25 mouse cellular contexts compared by ENCODE assay signal in the genomic region with DNA sequence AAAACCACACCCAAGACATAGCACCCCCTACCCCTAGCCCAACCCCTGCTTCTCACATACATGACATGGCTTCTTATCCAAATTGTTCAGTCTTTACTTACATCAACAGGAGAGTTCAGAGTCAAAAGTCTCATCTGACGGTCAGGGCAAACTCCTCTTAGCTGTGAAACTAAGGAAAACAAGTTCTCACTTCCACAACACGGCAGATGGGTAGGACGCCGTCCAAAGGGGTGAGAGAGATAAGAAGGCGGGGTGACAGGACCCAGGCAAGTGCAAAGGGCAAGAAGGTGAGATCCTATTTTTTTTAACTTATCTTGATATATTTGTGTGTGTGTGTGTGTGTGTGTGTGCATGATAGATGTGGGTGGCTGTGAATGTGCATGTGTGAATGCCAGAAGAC. TPM values are rescaled to one million over a fixed set of nuclear protein-coding genes. Genes with fewer than 3 reads are reported as not detected.
DNase-seq lines count a peak whose midpoint lies in the region; ATAC-seq lines count a peak whose summit lies in the region.
"Had no signal": no experiment of that assay in that cellular context is flagged by ENCODE, and none has a peak within 500 bp of the region (broad histone marks: within the 10 kb centered on the region; RNA-seq: fewer than 3 reads in every experiment).

No protein-coding gene starts in this region.

- H3K4me1 ChIP-seq in heart, embryonic 11.5 days (ENCODE audit: control insufficient read depth, insufficient read depth, low read length), result peaks cover 2% of the 10 kb centered on the region
- H3K4me1 ChIP-seq in heart, embryonic 10.5 days, result peaks cover 23% of the 10 kb centered on the region
- peaks cover 42% of the 10 kb centered on the region for H3K4me1 ChIP-seq in liver, embryonic 13.5 days (replicated peaks)
- H3K4me1 ChIP-seq in forebrain, embryonic 14.5 days (ENCODE audit: control insufficient read depth, insufficient read depth, low read length), result no peaks in the 10 kb centered on the region
- H3K4me1 ChIP-seq: heart, embryonic 15.5 days; lung, embryonic 15.5 days had no signal

- no peaks in the 10 kb centered on the region for H3K36me3 ChIP-seq in heart, embryonic 11.5 days (ENCODE audit: control insufficient read depth, insufficient read depth, low read length)
- no peaks in the 10 kb centered on the region for H3K36me3 ChIP-seq in heart, embryonic 10.5 days
- no peaks in the 10 kb centered on the region for H3K36me3 ChIP-seq in liver, embryonic 13.5 days
- H3K36me3 ChIP-seq in forebrain, embryonic 14.5 days (ENCODE audit: control insufficient read depth, insufficient read depth, low read length), result no peaks in the 10 kb centered on the region
- H3K36me3 ChIP-seq: embryonic facial prominence, embryonic 13.5 days; forebrain, embryonic 10.5 days; heart, embryonic 15.5 days; hindbrain, embryonic 10.5 days; limb, embryonic 12.5 days; lung, embryonic 15.5 days; midbrain, embryonic 10.5 days had no signal

- peak overlapping the region; percentile 31 for H3K4me2 ChIP-seq in heart, embryonic 11.5 days
- H3K4me2 ChIP-seq in liver, embryonic 13.5 days, result peak overlapping the region; percentile 69
- no peak overlapping the region for H3K4me2 ChIP-seq in forebrain, embryonic 14.5 days (ENCODE audit: low read length)
- H3K4me2 ChIP-seq: embryonic facial prominence, embryonic 13.5 days; heart, embryonic 15.5 days; limb, embryonic 12.5 days; lung, embryonic 15.5 days had no signal

- intact Hi-C loops in gastrocnemius, postnatal 36 days (cut with DNase I), result no loop called here

- H3K27me3 ChIP-seq in heart, embryonic 11.5 days (ENCODE audit: control insufficient read depth, insufficient read depth, low read length), result no peaks in the 10 kb centered on the region
- H3K27me3 ChIP-seq in heart, embryonic 10.5 days (ENCODE audit: insufficient read depth, poor library complexity, severe bottlenecking), result no peaks in the 10 kb centered on the region
- H3K27me3 ChIP-seq in liver, embryonic 13.5 days, result no peaks in the 10 kb centered on the region; the same call in 1 of the 2 replicates
- no peaks in the 10 kb centered on the region for H3K27me3 ChIP-seq in forebrain, embryonic 14.5 days (replicated peaks; ENCODE audit: control insufficient read depth, insufficient read depth, low read length)
- H3K27me3 ChIP-seq: embryonic facial prominence, embryonic 13.5 days; heart, embryonic 15.5 days; limb, embryonic 12.5 days; lung, embryonic 15.5 days; Patski had no signal

- WGBS in heart, embryonic 11.5 days (ENCODE audit: insufficient replicate concordance), result 59% methylated on average over 5 of the region's 5 CpGs
- WGBS in heart, embryonic 10.5 days, result 62% methylated on average over 5 of the region's 5 CpGs
- 20% methylated on average over 5 of the region's 5 CpGs for WGBS in liver, embryonic 13.5 days (ENCODE audit: insufficient replicate concordance)
- WGBS in forebrain, embryonic 14.5 days, result 98% methylated on average over 5 of the region's 5 CpGs

- DNase-seq in heart, embryonic 10.5 days (ENCODE audit: low spot score), result no peak
- DNase-seq in kidney, adult 8-10 months, result peak; percentile 33 to 66
- no peak for DNase-seq in kidney, postnatal 4 days
- peak; percentile 46 for DNase-seq in liver, embryonic 13.5 days
- no peak for DNase-seq in lung, postnatal 10 days
- no peak for DNase-seq in gastrocnemius, postnatal 36 days
- no peak for DNase-seq in forebrain, embryonic 14.5 days (ENCODE audit: low spot score)
- DNase-seq: adrenal gland, postnatal 10 days; cerebellum, adult 11 months; cerebellum, postnatal 14 days; gastrocnemius, adult 2 months; retina, postnatal 1 day; right cerebral cortex, postnatal 4 days had no signal

- 0 out of 2 replicates have a peak, but pooled peaks have one; percentile 35 for ATAC-seq in heart, embryonic 11.5 days (replicated peaks; ENCODE audit: insufficient number of reproducible peaks, low FRiP score, low TSS enrichment)
- ATAC-seq in liver, embryonic 13.5 days (ENCODE audit: low read depth), result peak; percentile 63
- ATAC-seq in forebrain, embryonic 14.5 days, result no peak
- ATAC-seq: Patski had no signal

- H3K27ac ChIP-seq in heart, embryonic 11.5 days (ENCODE audit: low read depth, low read length), result peak overlapping the region; percentile 5; the same call in 1 of the 2 replicates
- no peak overlapping the region for H3K27ac ChIP-seq in heart, embryonic 10.5 days
- peak overlapping the region; percentile 88 for H3K27ac ChIP-seq in liver, embryonic 13.5 days
- H3K27ac ChIP-seq in forebrain, embryonic 14.5 days (ENCODE audit: low read depth, low read length), result no peak overlapping the region
- H3K27ac ChIP-seq: embryonic facial prominence, embryonic 13.5 days; forebrain, embryonic 10.5 days; heart, embryonic 15.5 days; limb, embryonic 12.5 days; lung, embryonic 15.5 days; macrophage; midbrain, embryonic 10.5 days had no signal

- peaks cover 5% of the 10 kb centered on the region; the same call in 1 of the 2 replicates for H3K9me3 ChIP-seq in heart, embryonic 11.5 days (replicated peaks; ENCODE audit: control insufficient read depth, low read length)
- H3K9me3 ChIP-seq in heart, embryonic 10.5 days, result no peaks in the 10 kb centered on the region
- H3K9me3 ChIP-seq in liver, embryonic 13.5 days (replicated peaks), result no peaks in the 10 kb centered on the region
- H3K9me3 ChIP-seq in forebrain, embryonic 14.5 days (replicated peaks; ENCODE audit: control insufficient read depth, low read length), result no peaks in the 10 kb centered on the region
- H3K9me3 ChIP-seq: heart, embryonic 15.5 days; lung, embryonic 15.5 days had no signal

- no peak overlapping the region for H3K9ac ChIP-seq in heart, embryonic 11.5 days (ENCODE audit: low read depth, low read length)
- H3K9ac ChIP-seq in liver, embryonic 13.5 days, result peak overlapping the region; percentile 31
- H3K9ac ChIP-seq in forebrain, embryonic 14.5 days (ENCODE audit: low read length), result no peak overlapping the region
- H3K9ac ChIP-seq: embryonic facial prominence, embryonic 13.5 days; heart, embryonic 15.5 days; limb, embryonic 12.5 days; lung, embryonic 15.5 days had no signal

- no peak overlapping the region for H3K4me3 ChIP-seq in heart, embryonic 11.5 days (ENCODE audit: low read depth, low read length)
- no peak overlapping the region for H3K4me3 ChIP-seq in heart, embryonic 10.5 days
- peak overlapping the region; percentile 25 for H3K4me3 ChIP-seq in liver, embryonic 13.5 days (replicated peaks)
- no peak overlapping the region for H3K4me3 ChIP-seq in forebrain, embryonic 14.5 days (ENCODE audit: low read depth, low read length)
- H3K4me3 ChIP-seq: embryonic facial prominence, embryonic 13.5 days; forebrain, embryonic 10.5 days; gastrocnemius, adult 2 months; heart, embryonic 15.5 days; hindbrain, embryonic 10.5 days; limb, embryonic 12.5 days; lung, embryonic 15.5 days; midbrain, embryonic 10.5 days had no signal

RNA-seq across cellular contexts. Expression of gene Slc28a1, which starts 9.0 kb away (rescaled TPM):
- 0.07 and 0.14 TPM in 2 replicates for polyA plus RNA-seq in heart, embryonic 11.5 days (2014; fragmentation: Nextera tagmentation; extraction: Ambion mirVana)
- 0.09 and 0.17 TPM in 2 replicates for polyA plus RNA-seq in heart, embryonic 10.5 days (2016; fragmentation: Nextera tagmentation; extraction: Ambion mirVana)
- polyA plus RNA-seq in liver, embryonic 13.5 days (2015; fragmentation: Nextera tagmentation; extraction: Ambion mirVana), result 0.54 and 0.75 TPM in 2 replicates
- under 1 TPM; 0.20 to 0.36 TPM for total RNA-seq in gastrocnemius, postnatal 36 days (2021)
- polyA plus RNA-seq in forebrain, embryonic 14.5 days (2014; fragmentation: Nextera tagmentation; extraction: Ambion mirVana), result not detected in 2 replicates
- total RNA-seq: granulocyte monocyte progenitor cell, adult 5-6 weeks; layer of hippocampus, postnatal 25 days had no signal
- polyA plus RNA-seq: embryonic facial prominence, embryonic 13.5 days; forebrain, embryonic 10.5 days; hindbrain, embryonic 10.5 days; limb, embryonic 12.5 days; lung, embryonic 15.5 days; macrophage; midbrain, embryonic 10.5 days; Patski had no signal

Comparison
In these comparisons a context has a peak if more than half of its experiments do, and no peak if none do; other contexts are left out.
1. H3K27ac ChIP-seq: peak in heart, embryonic 11.5 days (single experiment) and liver, embryonic 13.5 days (single experiment); none in heart, embryonic 10.5 days (single experiment) and forebrain, embryonic 14.5 days (single experiment).
2. DNase-seq: peak in kidney, adult 8-10 months (2 of 2) and liver, embryonic 13.5 days (single experiment); none in heart, embryonic 10.5 days (single experiment), kidney, postnatal 4 days (0 of 2), lung, postnatal 10 days (single experiment), gastrocnemius, postnatal 36 days (0 of 2) and forebrain, embryonic 14.5 days (single experiment).